Mouse (Mus musculus) heart, postnatal 0 days (tissue): ENCODE results near the gene Pccb.

Experiments
- CTCF ChIP-seq: IDR thresholded peaks from 2 replicates; pipeline ENCODE4 v1.5.1; 2016; ENCODE audit warnings: antibody characterized with exemption, control low read depth, low read depth
- EP300 ChIP-seq: IDR thresholded peaks from 2 replicates; pipeline ENCODE4 v1.6.1; 2016; ENCODE audit warnings: antibody characterized with exemption, low read depth

DNA sequence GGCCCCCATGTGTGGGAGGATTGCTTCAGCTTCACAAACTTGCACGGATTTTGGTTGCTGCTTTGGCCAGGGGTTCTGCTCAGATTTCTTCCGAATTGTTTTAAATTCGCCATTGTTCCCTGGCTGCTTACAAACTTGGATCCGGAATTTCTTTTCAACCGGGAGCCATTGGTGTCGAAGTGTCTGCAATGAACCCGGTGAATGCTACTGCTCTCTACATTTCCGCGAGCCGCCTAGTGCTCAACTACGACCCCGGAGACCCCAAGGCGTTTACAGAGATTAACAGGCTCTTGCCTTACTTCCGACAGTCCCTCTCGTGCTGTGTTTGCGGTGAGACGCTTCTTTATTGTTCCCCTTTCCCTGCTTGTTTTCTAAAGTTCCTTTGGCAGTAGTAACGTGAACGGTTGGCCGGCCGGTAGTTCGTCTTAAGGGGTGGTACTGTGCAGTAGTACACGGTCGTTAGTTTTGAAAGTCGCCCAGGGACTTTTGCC is 40.4 kb upstream of the Pccb start:
- TF ChIP-seq CTCF (no peak), EP300 (peak; percentile 38; the same call in 1 of the 2 replicates)
